Mouse (Mus musculus) left cerebral cortex, postnatal 4 days (tissue): ENCODE measurements at regions not wholly inside any gene's neighbourhood (a gene's known extent, or its start where the extent isn't known, plus 50 kb on each side); places are given as distances from the start of the nearest gene placed in this dataset.
A peak's percentile ranks its signal among the peaks of the same experiment; 100 is the strongest.

Experiments used
- DNase-seq: peaks from one replicate; pipeline ENCODE4 v3.0.0-alpha.2; 2022
- intact Hi-C: fragments of 180-260 bp; cut with DNase I; formaldehyde crosslinking; loops from one replicate; pipeline ENCODE4 v1.15.1; 2025

DNA sequence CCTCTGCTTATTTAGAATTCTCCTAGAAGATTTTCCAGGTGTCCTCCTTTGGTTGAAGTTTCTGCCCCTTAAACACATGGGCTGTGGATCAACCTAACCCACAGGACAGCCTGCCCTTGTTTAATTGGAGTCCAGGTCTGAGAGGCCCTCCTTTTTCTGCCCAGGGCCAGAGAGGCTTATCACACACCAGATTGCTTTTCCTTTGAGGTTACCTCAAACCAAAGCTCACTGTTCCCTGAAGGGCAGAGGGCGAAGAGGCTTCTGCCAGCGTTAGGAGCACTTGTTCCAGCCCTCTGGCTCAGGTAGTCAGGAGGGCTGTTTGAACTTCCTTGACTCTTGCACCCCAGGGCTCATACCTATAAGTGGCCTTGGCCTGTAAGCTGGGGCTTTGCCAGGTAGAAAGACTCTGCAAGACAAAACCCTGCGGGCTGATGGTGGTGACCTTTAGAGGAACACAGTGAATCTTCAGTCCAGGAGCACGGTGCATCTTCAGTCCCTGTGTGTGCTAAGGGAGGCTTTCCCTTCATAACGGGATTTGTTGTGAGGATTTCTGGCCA lies 81.1 kb upstream of the Plcl2 start:
- intact Hi-C loops, result no loop called here
- DNase-seq, result no peak

GRCm38 (mm10) chr17:50432559-50432958 lies 76.6 kb upstream of the Plcl2 start:
- peak; percentile 29 for DNase-seq
- intact Hi-C loops, result no loop called here

DNA sequence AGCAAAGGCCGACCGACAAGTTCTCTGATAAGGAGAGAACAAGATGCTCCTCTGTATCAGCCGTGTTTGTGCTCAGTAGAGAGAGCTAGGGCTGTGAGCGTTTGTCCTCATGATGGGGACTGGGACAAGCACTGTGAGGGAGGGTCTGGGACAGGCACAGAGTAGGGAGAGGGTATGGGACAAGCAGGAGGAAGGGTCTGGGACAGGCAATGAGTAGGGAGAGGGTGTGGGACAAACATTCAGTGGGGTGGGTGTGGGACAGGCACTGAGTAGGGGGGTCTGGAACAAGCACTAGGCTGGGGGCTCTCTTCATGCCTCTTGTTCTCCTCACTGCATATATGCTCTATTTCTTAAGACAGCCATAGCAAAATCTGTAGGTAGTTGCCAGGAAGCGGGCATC lies 70.2 kb upstream of the Plcl2 start:
- intact Hi-C loops, result no loop called here
- no peak for DNase-seq

- intact Hi-C loops, result no loop called here
- peak; percentile 34 for DNase-seq
These were observed 69.8 kb upstream of the Plcl2 start for GRCm38 (mm10) chr17:50439365-50439764.

DNA sequence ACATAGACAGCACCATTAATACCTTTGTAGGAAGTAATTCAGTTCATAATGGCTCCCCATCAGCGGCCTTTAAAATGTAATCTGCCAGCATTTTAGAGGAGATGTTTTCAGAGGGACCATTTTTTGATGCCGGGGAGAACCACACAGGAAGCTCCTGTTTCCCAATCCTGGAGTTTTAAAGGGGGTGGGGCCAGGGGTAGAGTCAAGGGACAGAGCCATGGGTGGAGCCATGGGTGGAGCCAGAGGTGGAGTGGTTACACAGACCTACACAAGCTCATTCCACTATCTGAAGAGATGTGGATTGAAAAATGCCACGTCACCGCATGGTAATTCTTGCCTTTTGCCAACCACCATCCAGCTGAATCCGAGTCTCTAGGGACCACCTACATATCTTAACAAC lies 67.1 kb upstream of the Plcl2 start:
- intact Hi-C loops, result no loop called here

DNA sequence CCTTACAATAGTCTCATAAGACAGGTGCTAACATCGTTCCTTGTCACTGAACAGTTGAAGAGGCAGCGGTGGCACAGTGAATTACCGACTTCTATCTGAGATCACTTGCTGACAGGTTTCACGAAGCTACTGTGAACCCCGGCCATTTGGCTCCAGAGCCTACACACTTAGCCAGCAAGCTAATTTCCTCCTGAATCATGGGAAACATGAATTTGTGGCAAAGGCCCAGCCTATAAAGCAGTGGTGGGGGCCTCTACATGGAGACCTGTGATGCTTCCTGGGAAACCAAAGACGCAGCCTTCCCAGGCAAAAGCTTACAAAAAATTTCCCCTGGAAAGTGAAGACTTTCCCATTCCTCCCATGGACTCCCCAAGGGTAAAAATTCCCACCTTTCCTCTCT lies 66.3 kb upstream of the Plcl2 start:
- intact Hi-C loops, result no loop called here
- DNase-seq, result peak; percentile 45

More for the DNA sequence above, 67.1 kb upstream of the Plcl2 start:
- no peak for DNase-seq

DNA sequence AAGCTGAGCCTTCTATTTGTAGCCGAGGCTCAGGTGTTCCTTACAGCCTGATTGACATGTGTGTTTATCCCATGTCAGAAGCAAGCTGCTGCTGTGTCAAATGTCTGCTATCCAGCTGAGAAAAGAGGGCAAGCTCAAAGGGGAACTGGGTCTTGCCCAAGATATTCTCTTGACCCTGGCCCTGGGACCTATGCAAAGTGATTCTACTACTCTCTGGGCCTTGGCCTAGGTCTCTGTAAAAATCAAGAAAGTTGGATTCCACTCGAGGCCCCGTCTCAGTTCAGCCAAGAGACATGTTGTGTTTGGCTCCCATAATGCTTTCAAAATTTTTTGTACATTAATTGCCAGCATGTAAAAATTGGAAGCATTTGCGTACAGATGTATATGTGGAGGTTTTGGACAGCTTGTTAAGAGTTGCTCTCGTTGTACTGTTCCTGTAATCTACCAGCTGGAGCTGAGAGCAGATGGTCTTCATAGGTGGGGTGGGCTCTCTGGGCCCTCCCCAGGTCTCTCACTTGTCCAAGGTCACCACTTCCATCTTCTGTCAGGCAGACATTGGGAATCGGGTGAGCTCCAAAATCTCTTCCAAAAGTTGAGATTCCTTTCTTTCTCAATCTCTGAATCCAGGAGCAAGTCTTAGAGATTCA lies 65.7 kb upstream of the Plcl2 start:
- intact Hi-C loops, result no loop called here

GRCm38 (mm10) chr17:50444023-50444389 lies 65.2 kb upstream of the Plcl2 start:
- intact Hi-C loops, result no loop called here
- DNase-seq, result no peak

More for the DNA sequence above, 65.7 kb upstream of the Plcl2 start:
- peak; percentile 25 for DNase-seq

GRCm38 (mm10) chr17:50448693-50449092 lies 60.5 kb upstream of the Plcl2 start:
- no peak for DNase-seq
- intact Hi-C loops, result no loop called here

GRCm38 (mm10) chr17:50451606-50452005 lies 57.6 kb upstream of the Plcl2 start:
- DNase-seq, result no peak
- intact Hi-C loops, result no loop called here

GRCm38 (mm10) chr17:50453524-50453923 lies 55.7 kb upstream of the Plcl2 start:
- no peak for DNase-seq
- intact Hi-C loops, result no loop called here

GRCm38 (mm10) chr17:50453956-50454355 lies 55.2 kb upstream of the Plcl2 start:
- no peak for DNase-seq

DNA sequence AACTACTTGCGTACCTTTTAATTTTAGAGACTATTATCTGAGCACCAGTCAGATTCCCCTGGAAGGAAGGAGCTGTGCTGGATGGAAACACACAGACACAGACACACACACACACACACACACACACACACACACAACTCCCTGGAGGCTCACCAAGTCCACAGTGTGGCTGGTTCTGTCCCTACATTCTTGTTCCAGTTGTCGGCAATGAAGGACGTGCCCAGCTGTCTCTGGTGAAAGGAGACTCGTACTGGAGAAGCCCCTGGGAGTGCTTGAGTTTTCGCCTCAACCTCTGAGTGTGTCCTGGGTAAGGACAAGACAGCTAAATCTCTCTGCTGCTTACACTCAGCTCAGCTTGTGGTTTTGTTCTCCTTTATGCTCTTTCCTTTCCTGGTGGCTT lies 54.3 kb upstream of the Plcl2 start:
- intact Hi-C loops, result no loop called here

More at GRCm38 (mm10) chr17:50453956-50454355, 55.2 kb upstream of the Plcl2 start:
- intact Hi-C loops, result no loop called here

GRCm38 (mm10) chr17:50455719-50456118 lies 53.5 kb upstream of the Plcl2 start:
- intact Hi-C loops, result no loop called here
- no peak for DNase-seq

More for the DNA sequence above, 54.3 kb upstream of the Plcl2 start:
- DNase-seq, result no peak

- DNase-seq, result no peak
- intact Hi-C loops, result no loop called here
These were observed 52.0 kb upstream of the Plcl2 start for GRCm38 (mm10) chr17:50457053-50457697.

- no peak for DNase-seq
- intact Hi-C loops, result no loop called here
These were observed 51.0 kb upstream of the Plcl2 start for GRCm38 (mm10) chr17:50458232-50458631.
